Mouse (Mus musculus) induced T-regulatory cell, adult 2 months (primary cell): Measurements from ENCODE around the gene Emilin2.

Experiments used
- DNase-seq: peaks from one replicate; pipeline ENCODE4 v3.0.0-alpha.2; 2012; ENCODE audit warnings: low read depth

The Emilin2 gene

GRCm38 (mm10) chr17:71203998-71204808 is 107.6 kb downstream of the Emilin2 start:
- peak; percentile 71 for DNase-seq
